Mouse (Mus musculus): ENCODE results near the gene Gtpbp1.

- TF ChIP-seq CTCF (conservative IDR thresholded peaks at IDR 0.05 in 1 of 2, IDR thresholded peaks at IDR 0.05 in 1 of 2; ENCODE audit: low read depth in 2 of 2, low read length in 2 of 2) (peak; percentile 60 to 63), POLR2AphosphoS2 (IDR thresholded peaks at IDR 0.05; ENCODE audit: low read depth, low read length) (no peak), ZNF384 (IDR thresholded peaks at IDR 0.05; ENCODE audit: low read depth, low read length) (no peak), USF2 (conservative IDR thresholded peaks at IDR 0.05; ENCODE audit: low read depth, low read length) (no peak), MXI1 (IDR thresholded peaks at IDR 0.05; ENCODE audit: low read depth, low read length) (no peak), POLR2A (IDR thresholded peaks at IDR 0.05; ENCODE audit: low read depth, low read length) (no peak)
These were observed 39.2 kb upstream of the Gtpbp1 start for GRCm38 (mm10) chr15:79651481-79651880.

Measured in CH12.LX (cell line).